Mouse (Mus musculus) G1E (cell line): ENCODE measurements around the gene Adora3.

Experiments
- CTCF ChIP-seq: IDR thresholded peaks from 2 replicates; pipeline ENCODE4 v1.5.1; 2012; ENCODE audit warnings: low read depth, low read length, inconsistent platforms, mixed read lengths
- GATA1 ChIP-seq: IDR thresholded peaks from 2 replicates; pipeline ENCODE4 v1.6.1; 2012; ENCODE audit warnings: borderline replicate concordance, low read length, inconsistent platforms, mixed read lengths
- GATA2 ChIP-seq: IDR thresholded peaks from 2 replicates; pipeline ENCODE4 v1.6.1; 2012; ENCODE audit warnings: low read depth, low read length, inconsistent platforms, borderline replicate concordance
- POLR2AphosphoS5 ChIP-seq: IDR thresholded peaks from 2 replicates; pipeline ENCODE4 v1.6.1; 2012; ENCODE audit warnings: low read depth, low read length, inconsistent platforms; ENCODE audit not compliant: insufficient replicate concordance
- TAL1 ChIP-seq: conservative IDR thresholded peaks from 2 replicates; pipeline ENCODE4 v1.6.1; 2012; ENCODE audit warnings: low read depth, low read length, inconsistent platforms, mixed read lengths

DNA sequence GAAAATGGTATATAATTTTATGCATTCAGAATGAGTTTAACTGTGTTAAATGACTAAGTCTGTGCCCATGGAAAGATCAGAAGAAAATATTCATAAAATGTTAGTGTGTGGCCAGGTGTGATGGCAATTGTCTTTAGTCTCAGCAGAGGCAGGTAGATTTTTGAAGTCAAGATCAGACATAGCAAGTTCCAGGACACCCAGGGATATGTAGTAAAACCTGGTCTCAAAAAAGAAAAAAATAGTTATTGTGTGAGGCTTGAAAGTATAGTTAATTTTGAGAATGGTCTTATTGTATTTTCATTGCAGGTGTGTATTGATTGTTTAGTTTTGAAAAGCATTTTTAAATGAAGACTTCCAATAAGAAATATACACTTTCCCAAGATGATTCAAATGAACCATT, 47.0 kb upstream of the Adora3 start:
- no peak for TF ChIP-seq TAL1
- no peak for TF ChIP-seq CTCF
- TF ChIP-seq GATA1, result no peak
- no peak for TF ChIP-seq POLR2AphosphoS5
- TF ChIP-seq GATA2, result no peak
